Mouse (Mus musculus) 416B (cell line): ENCODE measurements around the gene Ces2c.
A peak's percentile ranks its signal among the peaks of the same experiment; 100 is the strongest.
"Not testable (repeated sequence)": the region's sequence is repeated elsewhere in the genome, so short reads cannot be mapped to it uniquely, and the experiment has no call there.

ENCODE experiments used
- DNase-seq: peaks from one replicate; pipeline ENCODE4 v3.0.0; 2011; ENCODE audit warnings: low read depth

The Ces2c gene

GRCm38 (mm10) chr8:104846831-104847230 is at the start of gene Ces2c:
Gene Ces2c, plus strand, starts transcription at chr8:104847068.
- peak; percentile 7 for DNase-seq

GRCm38 (mm10) chr8:104799385-104799784 is 47.5 kb upstream of the Ces2c start:
- DNase-seq, result peak; percentile 53

GRCm38 (mm10) chr8:104806127-104806526 is 40.7 kb upstream of the Ces2c start:
- no peak for DNase-seq

- DNase-seq, result peak; percentile 75
Observed at GRCm38 (mm10) chr8:104808542-104809413, 38.1 kb upstream of the Ces2c start.

- DNase-seq, result no peak
Observed at GRCm38 (mm10) chr8:104809436-104809835, 37.4 kb upstream of the Ces2c start.

GRCm38 (mm10) chr8:104826912-104827311 is 20.0 kb upstream of the Ces2c start:
- DNase-seq, result peak; percentile 70

GRCm38 (mm10) chr8:104828221-104828620 is 18.6 kb upstream of the Ces2c start:
- no peak for DNase-seq

GRCm38 (mm10) chr8:104831440-104831839 is 15.4 kb upstream of the Ces2c start, which contains the start of gene Ces2b:
Gene Ces2b, plus strand, starts transcription at chr8:104831572.
- DNase-seq, result no peak

GRCm38 (mm10) chr8:104841360-104842078 is 5.3 kb upstream of the Ces2c start:
- DNase-seq, result no peak

GRCm38 (mm10) chr8:104847741-104848462 is 1.0 kb downstream of the Ces2c start:
- no peak for DNase-seq

- not testable (repeated sequence) for DNase-seq
Observed at GRCm38 (mm10) chr8:104866844-104867531, 20.1 kb downstream of the Ces2c start.

- DNase-seq, result not testable (repeated sequence)
Observed at GRCm38 (mm10) chr8:104868876-104869275, 22.0 kb downstream of the Ces2c start.

- not testable (repeated sequence) for DNase-seq
Observed at GRCm38 (mm10) chr8:104886223-104886926, 39.5 kb downstream of the Ces2c start.

GRCm38 (mm10) chr8:104901746-104902145 is 54.9 kb downstream of the Ces2c start:
- DNase-seq, result peak; percentile 39
